ENCODE assay signal across 8 mouse cellular contexts in the genomic region with DNA sequence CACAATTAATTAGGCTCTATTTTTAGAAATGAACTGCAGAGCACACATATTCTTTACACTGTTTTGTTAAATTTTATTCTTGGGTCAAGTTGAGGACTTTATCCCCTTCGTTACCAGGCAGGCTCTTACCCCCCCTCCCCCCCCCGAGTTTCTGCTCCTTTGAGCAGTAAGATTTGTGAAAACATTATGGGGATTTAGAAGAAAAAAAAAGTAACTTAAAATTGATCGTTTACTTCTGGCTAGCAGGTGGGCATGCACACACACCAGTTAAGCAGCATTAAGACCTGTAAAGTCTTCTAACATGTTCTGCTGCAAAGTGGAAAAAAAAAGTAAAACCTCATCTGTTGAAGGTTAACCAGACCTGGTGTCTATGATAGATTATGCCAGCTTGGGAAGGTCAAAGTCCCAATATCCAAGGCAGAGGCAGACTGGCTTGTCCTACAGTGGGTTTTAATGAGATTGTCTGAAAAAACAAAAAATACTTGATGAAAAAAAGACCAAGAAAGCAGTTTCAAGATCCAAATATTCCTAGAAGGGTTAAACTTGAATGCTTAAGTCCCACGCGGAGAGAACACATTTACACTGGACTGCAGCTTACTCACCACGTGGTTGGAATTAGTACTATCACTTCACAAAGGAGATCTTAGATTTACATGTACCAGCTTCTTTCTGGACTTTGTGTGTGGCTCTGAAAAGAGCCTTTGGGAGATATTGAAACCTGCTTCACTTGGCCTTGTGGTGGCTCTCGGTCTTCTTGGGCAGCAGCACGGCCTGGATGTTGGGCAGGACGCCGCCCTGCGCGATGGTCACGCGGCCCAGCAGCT. TPM values are rescaled to one million over a fixed set of nuclear protein-coding genes. Genes with fewer than 3 reads are reported as not detected.
DNase-seq lines count a peak whose midpoint lies in the region; ATAC-seq and TF ChIP-seq lines count a peak whose summit lies in the region.

No protein-coding gene starts in this region.

- H3K36me3 ChIP-seq in heart, embryonic 14.5 days (ENCODE audit: control insufficient read depth, insufficient read depth, low read length): no peaks in the 10 kb centered on the region
- H3K36me3 ChIP-seq in hindbrain, postnatal 0 days (ENCODE audit: insufficient read depth, low read length): no peaks in the 10 kb centered on the region

- peak overlapping the region; percentile 41 to 44 for H3K4me3 ChIP-seq in heart, embryonic 14.5 days (ENCODE audit: control insufficient read depth in 1 of 2, insufficient read depth in 1 of 2, low read depth in 1 of 2, low read length in 2 of 2)
- H3K4me3 ChIP-seq in bone marrow, adult 2 months (replicated peaks; ENCODE audit: control insufficient read depth, low read depth, low read length): peak overlapping the region; percentile 72
- H3K4me3 ChIP-seq in hindbrain, postnatal 0 days (ENCODE audit: low read length): peak overlapping the region; percentile 37

- intact Hi-C loops in heart, postnatal 25 days (cut with DNase I): loop anchor here (5.0 kb wide), 2 partner anchors 1588 to 1648 kb away; partner anchors contain the start of genes Hist1h1e, Hist1h2ac, Hist1h2bc and Hist1h2be

- no peak for TF ChIP-seq CTCF in bone marrow, adult 2 months (IDR thresholded peaks at IDR 0.05; ENCODE audit: control insufficient read depth, insufficient read depth, low read length)
- TF ChIP-seq CTCF in hindbrain, postnatal 0 days (IDR thresholded peaks at IDR 0.05; ENCODE audit: low read depth): no peak

- ATAC-seq in heart, embryonic 14.5 days (ENCODE audit: insufficient number of reproducible peaks, insufficient read depth, low FRiP score, low read depth): no peak
- peak; percentile 2; the same call in 1 of the 2 replicates for ATAC-seq in hindbrain, postnatal 0 days
- peak; percentile 18; the same call in 1 of the 2 replicates for ATAC-seq in megakaryocyte, adult 5-6 weeks (ENCODE audit: poor library complexity, severe bottlenecking)

- no peaks in the 10 kb centered on the region for H3K27me3 ChIP-seq in heart, embryonic 14.5 days (ENCODE audit: control insufficient read depth, insufficient read depth, low read length)
- H3K27me3 ChIP-seq in hindbrain, postnatal 0 days (ENCODE audit: insufficient read depth, low read length): no peaks in the 10 kb centered on the region

- no peaks in the 10 kb centered on the region for H3K9me3 ChIP-seq in heart, embryonic 14.5 days (ENCODE audit: control insufficient read depth, low read length)
- no peaks in the 10 kb centered on the region for H3K9me3 ChIP-seq in hindbrain, postnatal 0 days (ENCODE audit: low read length)

- TF ChIP-seq POLR2A in bone marrow, adult 2 months (IDR thresholded peaks at IDR 0.05; ENCODE audit: borderline replicate concordance, control insufficient read depth, low read depth, low read length): no peak

- peak overlapping the region; percentile 73 to 84 for H3K27ac ChIP-seq in heart, embryonic 14.5 days (replicated peaks in 1 of 2; ENCODE audit: control insufficient read depth in 1 of 2, insufficient read depth in 1 of 2, low read depth in 2 of 2, low read length in 2 of 2)
- peak overlapping the region; percentile 95 for H3K27ac ChIP-seq in bone marrow, adult 2 months (ENCODE audit: control insufficient read depth, insufficient read depth, low read depth, low read length, poor library complexity)
- H3K27ac ChIP-seq in hindbrain, postnatal 0 days: peak overlapping the region; percentile 38; the same call in 1 of the 2 replicates

- DNase-seq in heart, postnatal 25 days (ENCODE audit: low spot score): no peak
- DNase-seq in hindbrain, postnatal 0 days (ENCODE audit: low spot score): no peak
- no peak for DNase-seq in cerebellum, postnatal 10 days
- DNase-seq in layer of hippocampus, adult 18-20 months (ENCODE audit: low spot score in 2 of 2): no peak
- DNase-seq in urinary bladder, adult 18-20 months (ENCODE audit: low spot score in 2 of 2): no peak

- 1% methylated on average over 12 of the region's 14 CpGs for WGBS in heart, embryonic 14.5 days
- WGBS in bone marrow, adult 2 months: under 1% methylated on average over 12 of the region's 14 CpGs
- 2% methylated on average over 8 of the region's 14 CpGs for WGBS in hindbrain, postnatal 0 days

- H3K4me2 ChIP-seq in heart, embryonic 14.5 days (ENCODE audit: low read length): peak overlapping the region; percentile 73
- peak overlapping the region; percentile 59 for H3K4me2 ChIP-seq in hindbrain, postnatal 0 days (ENCODE audit: low read depth, low read length)

- peak overlapping the region; percentile 74 for H3K9ac ChIP-seq in heart, embryonic 14.5 days (ENCODE audit: low read length)
- H3K9ac ChIP-seq in hindbrain, postnatal 0 days (replicated peaks; ENCODE audit: low read length): no peak overlapping the region; the same call in 1 of the 2 replicates

- peaks cover 2 to 15% of the 10 kb centered on the region in 2 experiments; a peak in 3 of 4 replicates for H3K4me1 ChIP-seq in heart, embryonic 14.5 days (ENCODE audit: control insufficient read depth in 2 of 2, insufficient read depth in 2 of 2, low read length in 2 of 2)
- H3K4me1 ChIP-seq in bone marrow, adult 2 months (ENCODE audit: control insufficient read depth, insufficient read depth, low read length): no peaks in the 10 kb centered on the region; the same call in 1 of the 2 replicates
- H3K4me1 ChIP-seq in hindbrain, postnatal 0 days (ENCODE audit: insufficient read depth, low read length): peaks cover 6% of the 10 kb centered on the region; the same call in 1 of the 2 replicates

RNA-seq across cellular contexts. Expression of gene Hist1h2ah, which starts 0.7 kb away (rescaled TPM):
- polyA plus RNA-seq in heart, embryonic 14.5 days (2014; fragmentation: Nextera tagmentation; extraction: Ambion mirVana): 2.9 and 6.8 TPM in 2 replicates
- 10 to 100 TPM; 32.9 to 34.9 TPM for total RNA-seq in heart, postnatal 25 days (2021)
- polyA plus RNA-seq in bone marrow, adult 2 months (2011; ENCODE audit: insufficient read depth, insufficient read length, low replicate concordance, missing spikeins): 31.8 and 40.4 TPM in 2 replicates
- 67.7 and 136 TPM in 2 replicates for total RNA-seq in hindbrain, postnatal 0 days (2014; rRNA removed)
- 2.2 and 10.5 TPM in 2 replicates for polyA plus RNA-seq in hindbrain, postnatal 0 days (2015; fragmentation: Nextera tagmentation; extraction: Ambion mirVana)
- 0.91 and 1.1 TPM in 2 replicates for total RNA-seq in megakaryocyte, adult 5-6 weeks (2015)
- total RNA-seq in megakaryocyte, adult 5-6 weeks (2017): 48.2 and 145 TPM in 2 replicates
- 10 to 100 TPM in 1 of 2 experiments, 1 to 10 TPM in 1; 4.9 to 45.9 TPM for total RNA-seq in layer of hippocampus, adult 18-20 months (2021)

RNA-seq across cellular contexts. Expression of gene Hist1h2bk, which starts 1.0 kb away (rescaled TPM):
- polyA plus RNA-seq in heart, embryonic 14.5 days (2014; fragmentation: Nextera tagmentation; extraction: Ambion mirVana): 1.9 and 2.3 TPM in 2 replicates
- total RNA-seq in heart, postnatal 25 days (2021): 10 to 100 TPM; 17.2 to 23.4 TPM
- 109 and 137 TPM in 2 replicates for polyA plus RNA-seq in bone marrow, adult 2 months (2011; ENCODE audit: insufficient read depth, insufficient read length, low replicate concordance, missing spikeins)
- 468 and 587 TPM in 2 replicates for total RNA-seq in hindbrain, postnatal 0 days (2014; rRNA removed)
- 0.84 and 1.2 TPM in 2 replicates for polyA plus RNA-seq in hindbrain, postnatal 0 days (2015; fragmentation: Nextera tagmentation; extraction: Ambion mirVana)
- total RNA-seq in megakaryocyte, adult 5-6 weeks (2015): 78.9 and 108 TPM in 2 replicates
- 1,539 and 1,747 TPM in 2 replicates for total RNA-seq in megakaryocyte, adult 5-6 weeks (2017)
- total RNA-seq in layer of hippocampus, adult 18-20 months (2021): 10 to 100 TPM; 11.4 to 16.1 TPM

RNA-seq across cellular contexts. Expression of gene Hist1h4i, which starts 6.5 kb away (rescaled TPM):
- polyA plus RNA-seq in heart, embryonic 14.5 days (2014; fragmentation: Nextera tagmentation; extraction: Ambion mirVana): 8.1 and 9.3 TPM in 2 replicates
- 10 to 100 TPM; 17.8 to 19.0 TPM for total RNA-seq in heart, postnatal 25 days (2021)
- polyA plus RNA-seq in bone marrow, adult 2 months (2011; ENCODE audit: insufficient read depth, insufficient read length, low replicate concordance, missing spikeins): 144 and 216 TPM in 2 replicates
- total RNA-seq in hindbrain, postnatal 0 days (2014; rRNA removed): 20.6 and 39.3 TPM in 2 replicates
- 5.1 and 5.5 TPM in 2 replicates for polyA plus RNA-seq in hindbrain, postnatal 0 days (2015; fragmentation: Nextera tagmentation; extraction: Ambion mirVana)
- 34.9 and 43.5 TPM in 2 replicates for total RNA-seq in megakaryocyte, adult 5-6 weeks (2015)
- total RNA-seq in megakaryocyte, adult 5-6 weeks (2017): 115 and 127 TPM in 2 replicates
- 10 to 100 TPM; 65.4 to 84.2 TPM for total RNA-seq in layer of hippocampus, adult 18-20 months (2021)

RNA-seq across cellular contexts. Expression of gene Hist1h2ag, which starts 8.1 kb away (rescaled TPM):
- 9.7 and 11.2 TPM in 2 replicates for polyA plus RNA-seq in heart, embryonic 14.5 days (2014; fragmentation: Nextera tagmentation; extraction: Ambion mirVana)
- 10 to 100 TPM in 1 of 2 experiments, 1 to 10 TPM in 1; 7.9 to 12.1 TPM for total RNA-seq in heart, postnatal 25 days (2021)
- 11.7 and 42.0 TPM in 2 replicates for polyA plus RNA-seq in bone marrow, adult 2 months (2011; ENCODE audit: insufficient read depth, insufficient read length, low replicate concordance, missing spikeins)
- 477 and 856 TPM in 2 replicates for total RNA-seq in hindbrain, postnatal 0 days (2014; rRNA removed)
- polyA plus RNA-seq in hindbrain, postnatal 0 days (2015; fragmentation: Nextera tagmentation; extraction: Ambion mirVana): 13.5 and 16.6 TPM in 2 replicates
- total RNA-seq in megakaryocyte, adult 5-6 weeks (2015): 43.5 and 58.5 TPM in 2 replicates
- total RNA-seq in megakaryocyte, adult 5-6 weeks (2017): 942 and 986 TPM in 2 replicates
- 10 to 100 TPM in 1 of 2 experiments, 1 to 10 TPM in 1; 7.8 to 10.3 TPM for total RNA-seq in layer of hippocampus, adult 18-20 months (2021)

RNA-seq across cellular contexts. Expression of gene Hist1h2bj, which starts 8.4 kb away (rescaled TPM):
- polyA plus RNA-seq in heart, embryonic 14.5 days (2014; fragmentation: Nextera tagmentation; extraction: Ambion mirVana): 2.5 and 2.6 TPM in 2 replicates
- 10 to 100 TPM in 1 of 2 experiments, 1 to 10 TPM in 1; 5.6 to 14.3 TPM for total RNA-seq in heart, postnatal 25 days (2021)
- 40.5 and 87.9 TPM in 2 replicates for polyA plus RNA-seq in bone marrow, adult 2 months (2011; ENCODE audit: insufficient read depth, insufficient read length, low replicate concordance, missing spikeins)
- total RNA-seq in hindbrain, postnatal 0 days (2014; rRNA removed): 777 and 1,409 TPM in 2 replicates
- 4.2 and 6.8 TPM in 2 replicates for polyA plus RNA-seq in hindbrain, postnatal 0 days (2015; fragmentation: Nextera tagmentation; extraction: Ambion mirVana)
- total RNA-seq in megakaryocyte, adult 5-6 weeks (2015): 57.4 and 58.7 TPM in 2 replicates
- 645 and 753 TPM in 2 replicates for total RNA-seq in megakaryocyte, adult 5-6 weeks (2017)
- 10 to 100 TPM in 1 of 2 experiments, 1 to 10 TPM in 1; 8.3 to 13.2 TPM for total RNA-seq in layer of hippocampus, adult 18-20 months (2021)

Comparison
In these comparisons a context has a peak if more than half of its experiments do, and no peak if none do; other contexts are left out.
1. H3K27ac ChIP-seq: peak in every context shown above with its lines; median percentile 95 in bone marrow, adult 2 months; 78 in heart, embryonic 14.5 days; 38 in hindbrain, postnatal 0 days.